Mouse (Mus musculus): ENCODE measurements around the gene Clec10a. TPM values are rescaled to one million over a fixed set of nuclear protein-coding genes. Genes with fewer than 3 reads are reported as not detected.

The Clec10a gene
- polyA plus RNA-seq, 1 experiment from 2014 or later, result not detected

- DNase-seq (ENCODE audit: extremely low spot score, low spot score), result no peak
- Histone ChIP-seq H3K27me3 (ENCODE audit: poor library complexity, severe bottlenecking) (no peaks in the 10 kb centered on the region), H3K4me1 (no peaks in the 10 kb centered on the region), H3K27ac (no peak overlapping the region), H3K9me3 (no peaks in the 10 kb centered on the region), H3K36me3 (replicated peaks) (no peaks in the 10 kb centered on the region), H3K4me3 (no peak overlapping the region)
- WGBS, result 91% methylated on average over 6 of the region's 6 CpGs
These were observed 35.2 kb downstream of the Clec10a start for GRCm38 (mm10) chr11:70191188-70191587.

GRCm38 (mm10) chr11:70192157-70192556, 36.2 kb downstream of the Clec10a start:
- H3K4me3 ChIP-seq, result no peak overlapping the region
- no peak overlapping the region for H3K27ac ChIP-seq
- no peaks in the 10 kb centered on the region for H3K27me3 ChIP-seq (ENCODE audit: poor library complexity, severe bottlenecking)
- H3K4me1 ChIP-seq, result no peaks in the 10 kb centered on the region
- DNase-seq (ENCODE audit: extremely low spot score, low spot score), result no peak
- WGBS, result 82% methylated on average over 4 of the region's 4 CpGs
- no peaks in the 10 kb centered on the region for H3K36me3 ChIP-seq (replicated peaks)
- H3K9me3 ChIP-seq, result no peaks in the 10 kb centered on the region

- H3K4me1 ChIP-seq, result no peaks in the 10 kb centered on the region
- WGBS, result 73% methylated on average over 11 of the region's 11 CpGs
These were observed 37.6 kb downstream of the Clec10a start for GRCm38 (mm10) chr11:70193354-70194285.

GRCm38 (mm10) chr11:70198332-70198731, 42.3 kb downstream of the Clec10a start:
- Histone ChIP-seq H3K27ac (no peak overlapping the region), H3K27me3 (ENCODE audit: poor library complexity, severe bottlenecking) (no peaks in the 10 kb centered on the region), H3K9me3 (no peaks in the 10 kb centered on the region), H3K4me1 (peaks cover 4% of the 10 kb centered on the region), H3K36me3 (replicated peaks) (no peaks in the 10 kb centered on the region), H3K4me3 (no peak overlapping the region)
- whole genome bisulfite sequencing, result 90% methylated on average over 3 of the region's 3 CpGs
- no peak for DNase-seq (ENCODE audit: extremely low spot score, low spot score)

More at GRCm38 (mm10) chr11:70193354-70194285, 37.6 kb downstream of the Clec10a start:
- Histone ChIP-seq H3K27me3 (ENCODE audit: poor library complexity, severe bottlenecking) (no peaks in the 10 kb centered on the region), H3K27ac (no peak overlapping the region), H3K4me3 (no peak overlapping the region), H3K36me3 (replicated peaks) (no peaks in the 10 kb centered on the region), H3K9me3 (no peaks in the 10 kb centered on the region)
- no peak for DNase-seq (ENCODE audit: extremely low spot score, low spot score)

- Histone ChIP-seq H3K4me3 (no peak overlapping the region), H3K27ac (no peak overlapping the region), H3K9me3 (no peaks in the 10 kb centered on the region), H3K36me3 (replicated peaks) (no peaks in the 10 kb centered on the region), H3K27me3 (ENCODE audit: poor library complexity, severe bottlenecking) (no peaks in the 10 kb centered on the region), H3K4me1 (peaks cover 4% of the 10 kb centered on the region)
- 84% methylated on average over 8 of the region's 8 CpGs for WGBS
- DNase-seq (ENCODE audit: extremely low spot score, low spot score), result no peak
These were observed 43.1 kb downstream of the Clec10a start for GRCm38 (mm10) chr11:70199107-70199506.

- WGBS, result 88% methylated on average over 5 of the region's 5 CpGs
- DNase-seq (ENCODE audit: extremely low spot score, low spot score), result no peak
- Histone ChIP-seq H3K36me3 (replicated peaks) (no peaks in the 10 kb centered on the region), H3K27ac (no peak overlapping the region), H3K4me1 (peaks cover 4% of the 10 kb centered on the region), H3K27me3 (ENCODE audit: poor library complexity, severe bottlenecking) (no peaks in the 10 kb centered on the region), H3K4me3 (no peak overlapping the region), H3K9me3 (no peaks in the 10 kb centered on the region)
These were observed 44.1 kb downstream of the Clec10a start for GRCm38 (mm10) chr11:70200036-70200608.

GRCm38 (mm10) chr11:70201691-70202090, 45.7 kb downstream of the Clec10a start:
- H3K9me3 ChIP-seq, result no peaks in the 10 kb centered on the region
- no peaks in the 10 kb centered on the region for H3K36me3 ChIP-seq (replicated peaks)
- no peak overlapping the region for H3K27ac ChIP-seq
- 36% methylated on average over 5 of the region's 5 CpGs for WGBS
- no peaks in the 10 kb centered on the region for H3K27me3 ChIP-seq (ENCODE audit: poor library complexity, severe bottlenecking)
- peaks cover 4% of the 10 kb centered on the region for H3K4me1 ChIP-seq
- H3K4me3 ChIP-seq, result no peak overlapping the region
- peak; percentile 79 for DNase-seq (ENCODE audit: extremely low spot score, low spot score)

- no peak overlapping the region for H3K27ac ChIP-seq
- no peaks in the 10 kb centered on the region for H3K9me3 ChIP-seq
- H3K4me1 ChIP-seq, result no peaks in the 10 kb centered on the region
- H3K4me3 ChIP-seq, result no peak overlapping the region
- H3K36me3 ChIP-seq (replicated peaks), result no peaks in the 10 kb centered on the region
- no peak for DNase-seq (ENCODE audit: extremely low spot score, low spot score)
- H3K27me3 ChIP-seq (ENCODE audit: poor library complexity, severe bottlenecking), result 0 out of 2 replicates have a peak, but pooled peaks cover 2% of the 10 kb centered on the region
- 83% methylated on average over 2 of the region's 2 CpGs for WGBS
These were observed 50.8 kb downstream of the Clec10a start for GRCm38 (mm10) chr11:70206801-70207200.

- DNase-seq (ENCODE audit: extremely low spot score, low spot score), result no peak
- H3K27me3 ChIP-seq (ENCODE audit: poor library complexity, severe bottlenecking), result peaks cover 7% of the 10 kb centered on the region
- no peaks in the 10 kb centered on the region for H3K9me3 ChIP-seq
- H3K36me3 ChIP-seq (replicated peaks), result no peaks in the 10 kb centered on the region
- H3K4me1 ChIP-seq, result no peaks in the 10 kb centered on the region
- WGBS, result 89% methylated on average over 7 of the region's 7 CpGs
- H3K4me3 ChIP-seq, result no peak overlapping the region
- no peak overlapping the region for H3K27ac ChIP-seq
These were observed 51.3 kb downstream of the Clec10a start for GRCm38 (mm10) chr11:70207283-70207682.

GRCm38 (mm10) chr11:70208778-70209388, 52.9 kb downstream of the Clec10a start:
- no peaks in the 10 kb centered on the region for H3K9me3 ChIP-seq
- DNase-seq (ENCODE audit: extremely low spot score, low spot score), result no peak
- H3K4me1 ChIP-seq, result peaks cover 8% of the 10 kb centered on the region
- H3K27ac ChIP-seq, result no peak overlapping the region
- no peaks in the 10 kb centered on the region for H3K36me3 ChIP-seq (replicated peaks)
- H3K4me3 ChIP-seq, result no peak overlapping the region
- WGBS, result 80% methylated on average over 5 of the region's 5 CpGs
- H3K27me3 ChIP-seq (ENCODE audit: poor library complexity, severe bottlenecking), result peaks cover 23% of the 10 kb centered on the region

GRCm38 (mm10) chr11:70210681-70211080, 54.7 kb downstream of the Clec10a start:
- Histone ChIP-seq H3K27me3 (ENCODE audit: poor library complexity, severe bottlenecking) (peaks cover 41% of the 10 kb centered on the region), H3K36me3 (replicated peaks) (no peaks in the 10 kb centered on the region)
- 91% methylated on average over 2 of the region's 2 CpGs for WGBS

GRCm38 (mm10) chr11:70211972-70212371, 56.0 kb downstream of the Clec10a start:
- Histone ChIP-seq H3K27ac (no peak overlapping the region), H3K4me1 (peaks cover 29% of the 10 kb centered on the region), H3K9me3 (no peaks in the 10 kb centered on the region), H3K36me3 (replicated peaks) (peaks cover 5% of the 10 kb centered on the region), H3K27me3 (ENCODE audit: poor library complexity, severe bottlenecking) (peaks cover 54% of the 10 kb centered on the region), H3K4me3 (no peak overlapping the region)
- 80% methylated on average over 6 of the region's 6 CpGs for WGBS
- no peak for DNase-seq (ENCODE audit: extremely low spot score, low spot score)

More at GRCm38 (mm10) chr11:70210681-70211080, 54.7 kb downstream of the Clec10a start:
- Histone ChIP-seq H3K4me1 (peaks cover 26% of the 10 kb centered on the region), H3K4me3 (no peak overlapping the region), H3K9me3 (no peaks in the 10 kb centered on the region), H3K27ac (no peak overlapping the region)
- DNase-seq (ENCODE audit: extremely low spot score, low spot score), result no peak

- H3K27me3 ChIP-seq (ENCODE audit: poor library complexity, severe bottlenecking), result peaks cover 58% of the 10 kb centered on the region
- no peak within 1 kb of the TSS for H3K27ac ChIP-seq
- H3K4me1 ChIP-seq, result peaks cover 29% of the 10 kb centered on the region
- peaks cover 10% of the 10 kb centered on the region for H3K36me3 ChIP-seq (replicated peaks)
- 70% methylated on average over 6 of the region's 6 CpGs for WGBS
- no peaks in the 10 kb centered on the region for H3K9me3 ChIP-seq
- DNase-seq (ENCODE audit: extremely low spot score, low spot score), result no peak
- peak within 1 kb of the TSS; percentile 52; the same call in 1 of the 2 replicates for H3K4me3 ChIP-seq
These were observed 56.4 kb downstream of the Clec10a start, which contains the start of gene Slc16a11 for GRCm38 (mm10) chr11:70212423-70212822. Slc16a11 (plus strand) TSS chr11:70212752.

Measured in forebrain, embryonic 10.5 days (tissue).